Mouse (Mus musculus) cerebellum, adult 2 months (tissue): ENCODE results near the gene Nova2. TPM values are rescaled to one million over a fixed set of nuclear protein-coding genes. Genes with fewer than 3 reads are reported as not detected.

Source experiments
- DNase-seq, 2 experiments: peaks; one replicate each; pipeline ENCODE4 v3.0.0; 2021
- H3K27ac ChIP-seq: fragments of 200-500 bp; 2 replicates; pipeline ENCODE4 v1.5.1; 2012; ENCODE audit warnings: low read length, control low read depth, inconsistent platforms; ENCODE audit not compliant: insufficient read depth
- H3K27me3 ChIP-seq: fragments of 200-500 bp; 2 replicates; pipeline ENCODE4 v1.6.1; 2012; ENCODE audit warnings: inconsistent platforms, mild to moderate bottlenecking, low read length, moderate library complexity; ENCODE audit not compliant: control insufficient read depth, insufficient read depth
- H3K4me1 ChIP-seq: fragments of 200-500 bp; 2 replicates; pipeline ENCODE4 v1.6.1; 2011; ENCODE audit warnings: low read length; ENCODE audit not compliant: control insufficient read depth, insufficient read depth
- H3K4me3 ChIP-seq: fragments of 200-500 bp; replicated peaks from 2 replicates; pipeline ENCODE3; 2011; ENCODE audit warnings: mild to moderate bottlenecking, low read depth, low read length, control low read depth; ENCODE audit not compliant: insufficient read depth
- CTCF ChIP-seq: fragments of 200-500 bp; IDR thresholded peaks from 2 replicates; pipeline ENCODE4 v1.5.1; 2011; ENCODE audit warnings: low read depth, mild to moderate bottlenecking, control low read depth, low read length, moderate library complexity, borderline replicate concordance; ENCODE audit not compliant: insufficient read depth
- POLR2A ChIP-seq: fragments of 200-500 bp; IDR thresholded peaks from 2 replicates; pipeline ENCODE4 v1.6.1; 2011; ENCODE audit warnings: low read length, control low read depth, borderline replicate concordance; ENCODE audit not compliant: insufficient read depth
- WGBS: fragments of 180-500 bp; shearing (Covaris S2); methylation state at CpG from one replicate; pipeline ENCODE4 v1.1.7; 2018; 5-methylcytosine and 5-hydroxymethylcytosine counted together
- polyA plus RNA-seq: library from polyadenylated mRNA; depleted of rRNA; stranded (reverse); fragments of >200 nt; gene quantifications from 2 replicates; pipeline ENCODE4 v1.2.3, GENCODE M21; 2012

Gene Nova2
- polyA plus RNA-seq, 1 experiment = 12.8 TPM

- H3K4me1 ChIP-seq = peaks cover 8% of the 10 kb centered on the region
- H3K27me3 ChIP-seq = no peaks in the 10 kb centered on the region
- H3K27ac ChIP-seq = peak overlapping the region; percentile 47
- peak overlapping the region; percentile 60 for H3K4me3 ChIP-seq
- TF ChIP-seq POLR2A (0 out of 2 replicates have a peak, but pooled peaks have one; percentile 16), CTCF (no peak; the same call in 1 of the 2 replicates)
- peak; percentile 78 to 80 for DNase-seq
- WGBS = 1% methylated on average over 99 of the region's 107 CpGs
Measured at GRCm38 (mm10) chr7:18957569-18958383, 32.1 kb downstream of the Nova2 start.

DNA sequence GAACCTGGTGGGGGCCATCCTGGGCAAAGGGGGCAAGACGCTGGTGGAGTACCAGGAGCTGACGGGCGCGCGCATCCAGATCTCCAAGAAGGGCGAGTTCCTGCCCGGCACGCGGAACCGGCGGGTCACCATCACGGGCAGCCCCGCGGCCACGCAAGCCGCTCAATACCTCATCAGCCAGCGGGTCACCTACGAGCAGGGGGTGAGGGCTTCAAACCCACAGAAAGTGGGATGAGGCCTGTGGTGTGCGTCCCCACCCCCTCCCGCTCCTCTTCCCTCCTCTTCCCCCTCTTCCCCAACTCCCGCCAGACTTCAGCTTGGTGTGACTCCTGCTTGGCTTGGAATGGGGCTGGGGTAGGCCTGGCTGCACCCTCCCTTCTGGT, 32.7 kb downstream of the Nova2 start:
- peak overlapping the region; percentile 47 for H3K27ac ChIP-seq
- 3% methylated on average over 21 of the region's 21 CpGs for WGBS

DNA sequence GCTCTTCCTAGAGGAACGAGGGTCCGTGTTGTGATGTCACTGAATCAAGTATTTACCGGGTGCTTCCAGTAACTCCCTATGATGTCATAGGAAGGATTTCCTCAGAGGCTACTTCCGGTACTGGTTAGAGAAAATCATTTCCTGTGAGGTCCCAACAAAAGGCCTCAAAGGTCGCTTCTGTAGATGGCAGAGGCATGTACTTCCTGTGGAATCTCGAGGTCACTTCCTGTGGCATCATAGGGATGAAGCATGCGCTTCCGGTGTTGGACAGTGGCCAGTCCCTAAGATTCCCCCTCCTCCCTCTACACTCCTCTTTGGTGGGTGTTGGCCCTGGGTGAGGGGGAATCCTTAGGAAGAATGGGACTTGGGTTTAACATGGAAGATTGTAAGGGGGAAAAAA, 33.8 kb downstream of the Nova2 start:
- no peak for TF ChIP-seq CTCF
- TF ChIP-seq POLR2A = no peak
- Histone ChIP-seq H3K4me1 (peaks cover 8% of the 10 kb centered on the region), H3K4me3 (no peak overlapping the region), H3K27ac (no peak overlapping the region), H3K27me3 (no peaks in the 10 kb centered on the region)
- no peak for DNase-seq
- WGBS = 67% methylated on average over 8 of the region's 8 CpGs

More for the DNA sequence above, 32.7 kb downstream of the Nova2 start:
- H3K4me3 ChIP-seq = peak overlapping the region; percentile 60
- DNase-seq = peak in 1 of 2 experiments; percentile 51
- peaks cover 8% of the 10 kb centered on the region for H3K4me1 ChIP-seq
- TF ChIP-seq POLR2A (no peak), CTCF (no peak)
- H3K27me3 ChIP-seq = no peaks in the 10 kb centered on the region

- no peak for DNase-seq
- TF ChIP-seq POLR2A (no peak), CTCF (no peak)
- no peak overlapping the region for H3K27ac ChIP-seq
- no peaks in the 10 kb centered on the region for H3K27me3 ChIP-seq
- WGBS = 12% methylated on average over 17 of the region's 17 CpGs
- H3K4me3 ChIP-seq = no peak overlapping the region
- H3K4me1 ChIP-seq = peaks cover 8% of the 10 kb centered on the region
Measured at GRCm38 (mm10) chr7:18962171-18962792, 36.6 kb downstream of the Nova2 start.

DNA sequence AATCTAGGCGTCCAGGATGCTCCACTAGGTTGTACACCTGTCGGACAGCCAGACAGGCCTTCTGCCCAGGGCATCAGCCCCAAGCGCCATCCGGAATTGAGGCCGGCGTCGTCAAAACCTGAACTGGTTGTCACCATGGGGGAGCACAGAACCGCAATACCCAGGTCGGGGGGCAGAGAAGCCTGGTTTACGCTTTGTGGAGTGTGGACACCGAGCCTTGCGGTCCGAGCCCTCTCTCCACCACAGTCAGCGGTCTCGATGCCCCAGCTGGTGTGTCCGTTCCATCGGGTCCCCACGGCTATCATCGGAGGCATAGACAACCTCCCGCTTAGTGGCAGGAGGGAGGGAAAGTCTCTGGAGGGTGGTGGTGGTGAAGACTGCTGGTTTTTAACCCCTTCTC, 37.1 kb downstream of the Nova2 start:
- Histone ChIP-seq H3K27me3 (no peaks in the 10 kb centered on the region), H3K4me1 (peaks cover 8% of the 10 kb centered on the region), H3K4me3 (no peak overlapping the region), H3K27ac (no peak overlapping the region)
- DNase-seq = no peak
- 17% methylated on average over 20 of the region's 20 CpGs for WGBS
- TF ChIP-seq POLR2A (no peak), CTCF (no peak)

- H3K4me3 ChIP-seq = no peak overlapping the region
Measured at GRCm38 (mm10) chr7:18963294-18963843, 37.7 kb downstream of the Nova2 start.

GRCm38 (mm10) chr7:18965312-18965711, 39.6 kb downstream of the Nova2 start:
- DNase-seq = no peak
- Histone ChIP-seq H3K27ac (no peak overlapping the region), H3K4me1 (peaks cover 3% of the 10 kb centered on the region), H3K4me3 (no peak overlapping the region), H3K27me3 (no peaks in the 10 kb centered on the region)
- WGBS = 88% methylated on average over 5 of the region's 5 CpGs
- TF ChIP-seq CTCF (no peak), POLR2A (no peak)

More at GRCm38 (mm10) chr7:18963294-18963843, 37.7 kb downstream of the Nova2 start:
- TF ChIP-seq POLR2A (no peak), CTCF (no peak)
- no peak overlapping the region for H3K27ac ChIP-seq
- no peaks in the 10 kb centered on the region for H3K27me3 ChIP-seq
- peaks cover 7% of the 10 kb centered on the region for H3K4me1 ChIP-seq
- no peak for DNase-seq
- 32% methylated on average over 19 of the region's 19 CpGs for WGBS

DNA sequence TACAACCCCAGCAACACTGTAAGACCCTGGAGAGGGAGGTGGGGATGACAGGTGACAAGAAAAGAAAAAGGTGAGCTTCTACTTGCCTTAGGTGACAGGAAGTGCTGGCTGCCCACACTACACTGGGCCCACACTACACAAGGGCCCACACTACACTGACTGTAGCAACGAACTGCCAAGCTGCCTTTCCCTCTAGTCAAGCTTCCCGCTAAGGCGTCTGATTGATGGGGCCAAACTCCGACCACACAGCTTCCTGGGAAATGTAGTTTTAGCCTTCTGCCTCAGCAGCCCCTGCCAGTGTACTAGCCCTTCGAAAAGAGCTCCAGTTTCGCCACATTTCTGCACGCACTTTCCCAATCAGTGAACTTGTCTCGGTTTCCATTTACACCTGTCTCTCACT, 41.9 kb downstream of the Nova2 start:
- H3K27me3 ChIP-seq = no peaks in the 10 kb centered on the region
- 12% methylated on average over 8 of the region's 8 CpGs for WGBS
- no peaks in the 10 kb centered on the region for H3K4me1 ChIP-seq
- no peak for DNase-seq
- no peak overlapping the region for H3K27ac ChIP-seq
- no peak overlapping the region for H3K4me3 ChIP-seq
- TF ChIP-seq CTCF = no peak
- no peak for TF ChIP-seq POLR2A
